ENCODE assay signal across 8 mouse cellular contexts in genomic region chr19:6452030-6452494, GRCm38 (mm10). TPM values are rescaled to one million over a fixed set of nuclear protein-coding genes. Genes with fewer than 3 reads are reported as not detected.
DNase-seq lines count a peak whose midpoint lies in the region; ATAC-seq lines count a peak whose summit lies in the region.

No protein-coding gene starts in this region.

- peak; percentile 91 for ATAC-seq in embryonic facial prominence, embryonic 14.5 days (ENCODE audit: low read depth)
- peak; percentile 41; the same call in 1 of the 2 replicates for ATAC-seq in heart, embryonic 12.5 days (ENCODE audit: insufficient number of reproducible peaks, low FRiP score)
- peak; percentile 72 for ATAC-seq in kidney, embryonic 15.5 days (replicated peaks; ENCODE audit: low FRiP score)
- peak; percentile 50; the same call in 1 of the 2 replicates for ATAC-seq in limb, embryonic 15.5 days (ENCODE audit: insufficient number of reproducible peaks, low FRiP score, low TSS enrichment, low read depth)

- WGBS in embryonic facial prominence, embryonic 14.5 days: 23% methylated on average over 6 of the region's 6 CpGs
- WGBS in heart, embryonic 12.5 days: 23% methylated on average over 6 of the region's 6 CpGs
- 28% methylated on average over 6 of the region's 6 CpGs for WGBS in kidney, embryonic 15.5 days
- 18% methylated on average over 6 of the region's 6 CpGs for WGBS in limb, embryonic 15.5 days

- H3K27me3 ChIP-seq in embryonic facial prominence, embryonic 14.5 days (replicated peaks; ENCODE audit: control insufficient read depth, insufficient read depth, low read length): no peaks in the 10 kb centered on the region
- peaks cover 61% of the 10 kb centered on the region for H3K27me3 ChIP-seq in heart, embryonic 12.5 days (replicated peaks)
- H3K27me3 ChIP-seq in kidney, embryonic 15.5 days: 0 out of 2 replicates have a peak, but pooled peaks cover 2% of the 10 kb centered on the region
- H3K27me3 ChIP-seq in limb, embryonic 15.5 days: 0 out of 2 replicates have a peak, but pooled peaks cover 7% of the 10 kb centered on the region

- no peak overlapping the region for H3K4me2 ChIP-seq in embryonic facial prominence, embryonic 14.5 days (ENCODE audit: low read depth, low read length)
- H3K4me2 ChIP-seq in heart, embryonic 12.5 days: no peak overlapping the region
- peak overlapping the region; percentile 8; the same call in 1 of the 2 replicates for H3K4me2 ChIP-seq in kidney, embryonic 15.5 days
- H3K4me2 ChIP-seq in limb, embryonic 15.5 days: no peak overlapping the region

- H3K36me3 ChIP-seq in embryonic facial prominence, embryonic 14.5 days (ENCODE audit: control insufficient read depth, insufficient read depth, low read length): no peaks in the 10 kb centered on the region
- no peaks in the 10 kb centered on the region for H3K36me3 ChIP-seq in heart, embryonic 12.5 days
- H3K36me3 ChIP-seq in kidney, embryonic 15.5 days: no peaks in the 10 kb centered on the region
- H3K36me3 ChIP-seq in limb, embryonic 15.5 days: no peaks in the 10 kb centered on the region

- H3K27ac ChIP-seq in embryonic facial prominence, embryonic 14.5 days (replicated peaks; ENCODE audit: low read depth, low read length): no peak overlapping the region
- H3K27ac ChIP-seq in heart, embryonic 12.5 days (ENCODE audit: poor library complexity, severe bottlenecking): no peak overlapping the region
- peak overlapping the region; percentile 11; the same call in 1 of the 2 replicates for H3K27ac ChIP-seq in kidney, embryonic 15.5 days
- H3K27ac ChIP-seq in limb, embryonic 15.5 days: peak overlapping the region; percentile 38; the same call in 1 of the 2 replicates

- H3K9ac ChIP-seq in embryonic facial prominence, embryonic 14.5 days (ENCODE audit: low read depth, low read length): 0 out of 2 replicates have a peak overlapping the region, but pooled peaks have one; percentile 35
- no peak overlapping the region for H3K9ac ChIP-seq in heart, embryonic 12.5 days
- no peak overlapping the region for H3K9ac ChIP-seq in kidney, embryonic 15.5 days
- no peak overlapping the region for H3K9ac ChIP-seq in limb, embryonic 15.5 days

- DNase-seq in 3T3-L1 (ENCODE audit: low read depth, low spot score): peak; percentile 90
- DNase-seq in adrenal gland, postnatal 14 days: peak; percentile 89
- peak; percentile 93 for DNase-seq in embryonic facial prominence, embryonic 14.5 days (ENCODE audit: low spot score)
- DNase-seq in monocyte, adult 2 months (ENCODE audit: low read depth in 1 of 2, low spot score in 2 of 2): peak; percentile 28 to 51
- DNase-seq in spleen, postnatal 4 days (ENCODE audit: low spot score in 2 of 2): peak; percentile 55 to 77

- H3K4me1 ChIP-seq in embryonic facial prominence, embryonic 14.5 days (ENCODE audit: control insufficient read depth, insufficient read depth, low read length): 0 out of 2 replicates have a peak, but pooled peaks cover 4% of the 10 kb centered on the region
- peaks cover 13% of the 10 kb centered on the region for H3K4me1 ChIP-seq in heart, embryonic 12.5 days (replicated peaks)
- peaks cover 27% of the 10 kb centered on the region for H3K4me1 ChIP-seq in kidney, embryonic 15.5 days
- peaks cover 7% of the 10 kb centered on the region; the same call in 1 of the 2 replicates for H3K4me1 ChIP-seq in limb, embryonic 15.5 days

- H3K9me3 ChIP-seq in embryonic facial prominence, embryonic 14.5 days (ENCODE audit: control insufficient read depth, low read length): no peaks in the 10 kb centered on the region
- no peaks in the 10 kb centered on the region for H3K9me3 ChIP-seq in heart, embryonic 12.5 days (replicated peaks)
- no peaks in the 10 kb centered on the region for H3K9me3 ChIP-seq in kidney, embryonic 15.5 days (replicated peaks)
- H3K9me3 ChIP-seq in limb, embryonic 15.5 days: no peaks in the 10 kb centered on the region

- H3K4me3 ChIP-seq in embryonic facial prominence, embryonic 14.5 days (ENCODE audit: low read depth, low read length): no peak overlapping the region
- H3K4me3 ChIP-seq in heart, embryonic 12.5 days: no peak overlapping the region
- H3K4me3 ChIP-seq in kidney, embryonic 15.5 days (replicated peaks): no peak overlapping the region
- no peak overlapping the region for H3K4me3 ChIP-seq in limb, embryonic 15.5 days

RNA-seq across cellular contexts. Expression of gene Nrxn2, which starts 33.5 kb away (rescaled TPM):
- total RNA-seq in adrenal gland, postnatal 14 days (2021): 7.8 and 9.3 TPM in 2 replicates
- 2.3 and 3.4 TPM in 2 replicates for polyA plus RNA-seq in embryonic facial prominence, embryonic 14.5 days (2014; fragmentation: Nextera tagmentation; extraction: Ambion mirVana)
- polyA plus RNA-seq in heart, embryonic 12.5 days (2016; fragmentation: Nextera tagmentation; extraction: Ambion mirVana): 0.26 and 0.52 TPM in 2 replicates
- polyA plus RNA-seq in kidney, embryonic 15.5 days (2015; fragmentation: Nextera tagmentation; extraction: Ambion mirVana): 6.3 TPM in 2 replicates
- 0.96 and 1.4 TPM in 2 replicates for polyA plus RNA-seq in limb, embryonic 15.5 days (2015; fragmentation: Nextera tagmentation; extraction: Ambion mirVana)

RNA-seq across cellular contexts. Expression of gene Rasgrp2, which starts 52.9 kb away (rescaled TPM):
- total RNA-seq in adrenal gland, postnatal 14 days (2021): 51.5 and 82.7 TPM in 2 replicates
- 36.2 and 48.2 TPM in 2 replicates for polyA plus RNA-seq in embryonic facial prominence, embryonic 14.5 days (2014; fragmentation: Nextera tagmentation; extraction: Ambion mirVana)
- 43.8 and 45.8 TPM in 2 replicates for polyA plus RNA-seq in heart, embryonic 12.5 days (2016; fragmentation: Nextera tagmentation; extraction: Ambion mirVana)
- 89.5 and 97.6 TPM in 2 replicates for polyA plus RNA-seq in kidney, embryonic 15.5 days (2015; fragmentation: Nextera tagmentation; extraction: Ambion mirVana)
- 35.8 and 38.8 TPM in 2 replicates for polyA plus RNA-seq in limb, embryonic 15.5 days (2015; fragmentation: Nextera tagmentation; extraction: Ambion mirVana)

Comparison
In these comparisons a context has a peak if more than half of its experiments do, and no peak if none do; other contexts are left out.
1. DNase-seq: peak in every context shown above with its lines; median percentile 93 in embryonic facial prominence, embryonic 14.5 days; 90 in 3T3-L1; 89 in adrenal gland, postnatal 14 days; 66 in spleen, postnatal 4 days; 40 in monocyte, adult 2 months.
2. ATAC-seq: peak in every context shown above with its lines; median percentile 91 in embryonic facial prominence, embryonic 14.5 days; 72 in kidney, embryonic 15.5 days; 50 in limb, embryonic 15.5 days; 41 in heart, embryonic 12.5 days.
3. H3K27ac ChIP-seq: peak in kidney, embryonic 15.5 days (single experiment) and limb, embryonic 15.5 days (single experiment); none in embryonic facial prominence, embryonic 14.5 days (single experiment) and heart, embryonic 12.5 days (single experiment).